Mouse (Mus musculus) layer of hippocampus, adult 9-11 months (tissue): Measurements from ENCODE around the gene Gm3604.
"Not testable (repeated sequence)": the region's sequence is repeated elsewhere in the genome, so short reads cannot be mapped to it uniquely, and the experiment has no call there.

Experiments used
- DNase-seq: peaks from one replicate; pipeline ENCODE4 v3.0.0; 2022

Gene Gm3604

DNA sequence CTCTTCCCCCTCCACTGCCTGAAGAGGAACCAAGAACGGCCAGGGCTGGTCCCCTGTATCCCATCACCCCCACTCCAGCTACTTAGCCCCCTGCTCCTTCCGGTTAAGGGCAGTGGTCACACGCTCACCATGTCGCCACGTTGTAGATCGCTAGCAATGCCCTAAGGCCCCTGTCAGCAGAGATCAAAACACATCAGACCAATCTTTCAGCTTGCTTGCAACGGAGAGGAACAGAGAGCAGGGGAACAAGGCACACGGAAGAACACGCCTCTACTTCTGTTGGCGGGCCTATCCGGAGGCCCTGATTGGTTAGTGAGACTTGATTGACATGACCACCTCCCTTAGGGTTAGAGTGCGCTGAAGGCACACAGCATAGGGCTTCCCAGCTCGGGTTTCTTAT, at the start of gene Gm3604:
TSS of gene Gm3604 (minus strand) at position 226 of the 400 bp plus-strand sequence.
- peak; percentile 31 for DNase-seq

DNA sequence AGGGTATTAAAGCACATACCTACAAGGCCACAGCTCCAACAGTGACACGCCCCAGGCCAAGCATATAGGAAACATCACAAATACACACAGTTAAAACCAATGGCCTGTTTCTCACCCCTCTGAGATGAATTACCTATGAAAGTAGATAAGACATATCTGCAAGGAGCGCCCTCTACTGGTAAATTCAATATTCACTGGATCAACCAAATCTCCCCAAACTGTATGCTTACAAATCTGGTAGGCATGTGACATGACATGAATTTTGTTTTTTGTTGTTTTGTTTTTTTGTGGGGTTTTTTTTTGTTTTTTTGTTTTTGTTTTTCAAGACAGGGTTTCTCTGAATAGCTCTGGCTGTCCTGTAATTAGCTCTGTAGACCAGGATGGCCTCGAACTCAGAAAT, 16.2 kb upstream of the Gm3604 start:
- not testable (repeated sequence) for DNase-seq

DNA sequence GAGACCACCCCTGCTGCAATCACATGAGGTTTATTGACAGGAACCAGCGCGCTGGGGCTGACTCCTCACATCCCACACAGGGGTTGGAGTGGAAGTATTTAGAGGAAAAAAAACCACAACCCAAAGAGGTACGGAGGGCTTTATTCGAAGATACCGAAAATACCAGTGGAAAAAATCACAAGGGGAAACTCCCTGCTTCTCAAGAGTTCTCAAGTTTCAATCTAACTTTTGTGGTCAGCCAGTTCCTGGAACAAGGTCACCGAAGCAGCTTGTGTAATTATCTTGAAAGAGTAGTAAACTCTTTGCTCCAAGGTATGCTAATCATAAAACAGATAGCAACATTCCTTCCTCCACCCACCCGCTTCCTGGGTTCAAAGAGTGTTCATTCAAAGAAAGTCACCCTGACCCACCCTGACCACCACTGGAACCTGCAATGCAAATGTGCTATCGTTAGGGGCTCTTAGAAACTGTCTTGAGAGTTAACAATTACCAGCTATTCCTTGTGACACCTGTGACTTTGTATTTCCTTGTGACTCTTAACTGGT, 7.2 kb upstream of the Gm3604 start:
- not testable (repeated sequence) for DNase-seq

- no peak for DNase-seq
Measured at GRCm38 (mm10) chr13:62331786-62332185, 51.2 kb downstream of the Gm3604 start.

DNA sequence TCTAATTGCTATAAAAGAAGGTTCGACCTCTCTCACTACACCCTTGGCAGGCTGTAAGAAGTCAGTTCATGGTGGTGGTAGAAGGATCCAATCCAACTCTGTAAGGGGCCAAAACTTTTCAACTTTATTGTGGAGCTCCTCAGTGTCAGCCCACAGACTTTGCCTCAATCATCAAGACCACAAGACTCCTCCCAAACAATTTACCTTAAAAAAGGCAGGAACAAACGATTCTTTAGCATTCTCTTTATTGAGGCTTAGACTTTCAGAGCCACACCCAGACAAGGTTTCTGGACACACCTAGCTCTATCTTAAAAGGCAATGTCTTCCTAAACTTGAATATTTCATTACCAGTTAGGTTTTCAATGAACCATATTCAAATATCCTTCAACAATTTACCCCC, 51.6 kb downstream of the Gm3604 start:
- no peak for DNase-seq
